Mouse (Mus musculus) embryonic facial prominence, embryonic 11.5 days (tissue): ENCODE measurements around the gene Smim4. TPM values are rescaled to one million over a fixed set of nuclear protein-coding genes. Genes with fewer than 3 reads are reported as not detected.

Experiments
- polyA plus RNA-seq: library from polyadenylated mRNA; unstranded; fragments of >200 nt; fragmentation: Nextera tagmentation; extraction: Ambion mirVana; gene quantifications from 2 replicates; pipeline ENCODE4 v1.2.1, GENCODE M21; 2014

Gene Smim4
- polyA plus RNA-seq, 1 experiment from 2014 or later, result 56.8 TPM

Other genes with a start within 250 kb of the Smim4 start
- 0.57 and 0.95 TPM in 2 replicates for gene Mustn1, start 249.8 kb downstream of the Smim4 start, polyA plus RNA-seq
- not detected in 2 replicates for gene Itih4, start 242.5 kb downstream of the Smim4 start, polyA plus RNA-seq
- 0.28 and 0.32 TPM in 2 replicates for gene Itih3, start 205.2 kb downstream of the Smim4 start, polyA plus RNA-seq
- not detected in 2 replicates for gene Itih1, start 185.7 kb downstream of the Smim4 start, polyA plus RNA-seq
- 14.0 and 14.6 TPM in 2 replicates for gene Nek4, start 177.6 kb downstream of the Smim4 start, polyA plus RNA-seq
- gene Glt8d1, start 127.6 kb downstream of the Smim4 start, polyA plus RNA-seq, result 59.4 and 59.8 TPM in 2 replicates
- gene Spcs1, start 127.3 kb downstream of the Smim4 start, polyA plus RNA-seq, result 293 and 321 TPM in 2 replicates
- 123 and 125 TPM in 2 replicates for gene Pbrm1, start 109.8 kb downstream of the Smim4 start, polyA plus RNA-seq
- 113 and 129 TPM in 2 replicates for gene Gnl3, start 109.8 kb downstream of the Smim4 start, polyA plus RNA-seq
- gene Nt5dc2, start 2.1 kb upstream of the Smim4 start, polyA plus RNA-seq, result 462 and 510 TPM in 2 replicates
- 19.8 and 23.6 TPM in 2 replicates for gene Stab1, start 39.7 kb upstream of the Smim4 start, polyA plus RNA-seq
- gene Tnnc1, start 79.4 kb upstream of the Smim4 start, polyA plus RNA-seq, result 10.0 and 25.3 TPM in 2 replicates
- 270 and 277 TPM in 2 replicates for gene Nisch, start 88.0 kb upstream of the Smim4 start, polyA plus RNA-seq
- gene Sema3g, start 88.9 kb upstream of the Smim4 start, polyA plus RNA-seq, result 0.21 and 0.24 TPM in 2 replicates
- gene Phf7, start 122.4 kb upstream of the Smim4 start, polyA plus RNA-seq, result 12.5 and 14.2 TPM in 2 replicates
- 82.9 and 85.1 TPM in 2 replicates for gene Bap1, start 122.5 kb upstream of the Smim4 start, polyA plus RNA-seq
- gene Dnah1, start 194.9 kb upstream of the Smim4 start, polyA plus RNA-seq, result 7.3 and 7.4 TPM in 2 replicates
- gene Capn7, start 207.7 kb upstream of the Smim4 start, polyA plus RNA-seq, result 36.8 and 38.5 TPM in 2 replicates